Mouse (Mus musculus) embryonic facial prominence, embryonic 15.5 days (tissue): ENCODE results near the gene Mdm1. TPM values are rescaled to one million over a fixed set of nuclear protein-coding genes. Genes with fewer than 3 reads are reported as not detected.

Experiments used
- ATAC-seq: fragments of 200-750 bp; cut with Nextera tagmentation; 2 replicates; pipeline ENCODE4 v1.8.0; 2017; ENCODE audit warnings: low read depth, moderate TSS enrichment; ENCODE audit not compliant: insufficient number of reproducible peaks, low FRiP score, low TSS enrichment
- H3K27ac ChIP-seq: fragments of 300-500 bp; sonication (generic); replicated peaks from 2 replicates; pipeline ENCODE4 v1.5.1; 2015; ENCODE audit warnings: mild to moderate bottlenecking, inconsistent platforms
- H3K27me3 ChIP-seq: fragments of 300-500 bp; sonication (generic); 2 replicates; pipeline ENCODE4 v1.6.1; 2015; ENCODE audit warnings: inconsistent platforms
- H3K36me3 ChIP-seq: fragments of 300-500 bp; sonication (generic); 2 replicates; pipeline ENCODE4 v1.6.1; 2015; ENCODE audit warnings: mild to moderate bottlenecking, inconsistent platforms
- H3K4me1 ChIP-seq: fragments of 300-500 bp; sonication (generic); 2 replicates; pipeline ENCODE4 v1.6.1; 2015; ENCODE audit warnings: inconsistent platforms
- H3K4me2 ChIP-seq: fragments of 300-500 bp; sonication (generic); replicated peaks from 2 replicates; pipeline ENCODE4 v1.6.1; 2015; ENCODE audit warnings: mild to moderate bottlenecking, inconsistent platforms
- H3K4me3 ChIP-seq: fragments of 300-500 bp; sonication (generic); replicated peaks from 2 replicates; pipeline ENCODE4 v1.5.1; 2015; ENCODE audit warnings: mild to moderate bottlenecking, inconsistent platforms
- H3K9ac ChIP-seq: fragments of 300-500 bp; sonication (generic); 2 replicates; pipeline ENCODE4 v1.6.1; 2015; ENCODE audit warnings: inconsistent platforms
- H3K9me3 ChIP-seq: fragments of 300-500 bp; sonication (generic); replicated peaks from 2 replicates; pipeline ENCODE4 v1.6.1; 2016; ENCODE audit warnings: inconsistent platforms
- WGBS: fragments of 180-500 bp; shearing (Covaris S2); methylation state at CpG from one replicate; pipeline ENCODE4 v1.1.7; 2015; 5-methylcytosine and 5-hydroxymethylcytosine counted together
- polyA plus RNA-seq: library from polyadenylated mRNA; unstranded; fragments of >200 nt; fragmentation: Nextera tagmentation; extraction: Ambion mirVana; gene quantifications from 2 replicates; pipeline ENCODE4 v1.2.1, GENCODE M21; 2015

Mdm1 gene
- polyA plus RNA-seq, 1 experiment from 2014 or later: 42.1 TPM

- no peaks in the 10 kb centered on the region for H3K9me3 ChIP-seq
- 0 out of 2 replicates have a peak overlapping the region, but pooled peaks have one; percentile 44 for H3K27ac ChIP-seq
- no peak overlapping the region for H3K4me2 ChIP-seq
- no peaks in the 10 kb centered on the region for H3K36me3 ChIP-seq
- H3K4me1 ChIP-seq: 0 out of 2 replicates have a peak, but pooled peaks cover 4% of the 10 kb centered on the region
- WGBS: 30% methylated on average over 8 of the region's 8 CpGs
- ATAC-seq: no peak
- no peak overlapping the region for H3K9ac ChIP-seq
- no peak overlapping the region for H3K4me3 ChIP-seq
- H3K27me3 ChIP-seq: no peaks in the 10 kb centered on the region
Observed at GRCm38 (mm10) chr10:118110006-118110920, 31.3 kb upstream of the Mdm1 start.

- H3K4me1 ChIP-seq: 0 out of 2 replicates have a peak, but pooled peaks cover 4% of the 10 kb centered on the region
- H3K9me3 ChIP-seq: no peaks in the 10 kb centered on the region
- H3K27ac ChIP-seq: no peak overlapping the region
- 57% methylated on average over 7 of the region's 7 CpGs for WGBS
- no peak overlapping the region for H3K4me2 ChIP-seq
- ATAC-seq: no peak
- H3K4me3 ChIP-seq: no peak overlapping the region
- H3K36me3 ChIP-seq: no peaks in the 10 kb centered on the region
- H3K27me3 ChIP-seq: no peaks in the 10 kb centered on the region
- no peak overlapping the region for H3K9ac ChIP-seq
Observed at GRCm38 (mm10) chr10:118110921-118111301, 30.7 kb upstream of the Mdm1 start.

GRCm38 (mm10) chr10:118111621-118112020, 30.0 kb upstream of the Mdm1 start:
- WGBS: 28% methylated on average over 7 of the region's 7 CpGs
- 0 out of 2 replicates have a peak, but pooled peaks cover 4% of the 10 kb centered on the region for H3K4me1 ChIP-seq

DNA sequence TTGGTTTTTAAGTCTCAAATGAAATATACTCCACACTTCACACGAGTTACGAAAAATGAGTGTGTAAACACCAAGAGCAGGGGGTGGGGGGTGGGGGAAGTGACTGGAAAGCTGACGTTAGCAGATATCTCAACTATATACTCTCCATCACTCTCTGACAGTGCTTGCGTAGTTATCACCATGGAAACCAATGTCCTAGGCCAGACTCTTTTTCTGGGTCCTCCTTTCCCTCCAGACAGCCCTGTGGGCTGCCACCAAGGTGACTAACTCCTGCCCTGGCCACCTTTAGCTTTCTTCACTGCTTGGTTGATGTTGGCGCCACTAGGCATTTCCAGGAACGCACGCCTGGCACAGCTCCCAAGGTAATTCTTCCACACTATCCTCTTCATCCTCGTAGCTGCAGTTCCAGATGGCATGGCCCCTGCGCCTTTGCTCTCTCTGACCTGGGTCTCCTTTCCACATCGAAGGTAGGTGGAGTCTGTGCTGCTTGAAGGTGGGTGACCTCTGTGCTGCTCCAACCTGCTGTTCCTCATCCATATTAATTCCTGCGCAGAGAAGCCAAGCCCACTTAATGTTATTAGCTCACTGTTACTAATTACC, 29.2 kb upstream of the Mdm1 start:
- Histone ChIP-seq H3K36me3 (no peaks in the 10 kb centered on the region), H3K4me3 (no peak overlapping the region), H3K4me2 (no peak overlapping the region), H3K27me3 (no peaks in the 10 kb centered on the region), H3K9ac (no peak overlapping the region), H3K27ac (no peak overlapping the region), H3K4me1 (0 out of 2 replicates have a peak, but pooled peaks cover 4% of the 10 kb centered on the region), H3K9me3 (no peaks in the 10 kb centered on the region)
- no peak for ATAC-seq
- 70% methylated on average over 11 of the region's 11 CpGs for WGBS

More at GRCm38 (mm10) chr10:118111621-118112020, 30.0 kb upstream of the Mdm1 start:
- H3K9ac ChIP-seq: no peak overlapping the region
- no peaks in the 10 kb centered on the region for H3K27me3 ChIP-seq
- no peak for ATAC-seq
- H3K36me3 ChIP-seq: no peaks in the 10 kb centered on the region
- H3K4me2 ChIP-seq: no peak overlapping the region
- no peak overlapping the region for H3K4me3 ChIP-seq
- no peak overlapping the region for H3K27ac ChIP-seq
- no peaks in the 10 kb centered on the region for H3K9me3 ChIP-seq

DNA sequence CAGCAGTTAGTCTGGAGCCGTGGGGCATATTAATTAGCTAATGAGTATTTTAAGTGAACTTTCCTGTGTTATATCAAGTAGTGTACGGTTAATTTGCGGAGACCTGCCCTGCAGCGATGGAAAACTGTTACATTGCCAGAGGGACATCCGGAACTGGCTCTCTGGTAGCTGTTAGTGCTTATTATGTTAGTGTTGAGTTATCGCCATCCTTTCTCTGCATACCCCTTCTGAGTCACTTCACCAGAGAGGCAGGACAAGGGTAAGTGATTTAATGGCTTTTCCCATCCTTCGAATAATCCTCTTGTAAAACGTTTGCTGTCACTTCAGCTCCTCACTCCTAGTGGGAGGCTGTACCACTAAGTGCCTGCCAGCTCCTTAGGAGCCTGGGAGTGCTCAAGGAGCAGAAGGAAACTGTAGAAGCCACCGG, 28.3 kb upstream of the Mdm1 start:
- H3K4me1 ChIP-seq: 0 out of 2 replicates have a peak, but pooled peaks cover 4% of the 10 kb centered on the region
- ATAC-seq: no peak
- no peaks in the 10 kb centered on the region for H3K36me3 ChIP-seq
- H3K4me2 ChIP-seq: no peak overlapping the region
- WGBS: 47% methylated on average over 9 of the region's 9 CpGs
- no peak overlapping the region for H3K27ac ChIP-seq
- H3K27me3 ChIP-seq: no peaks in the 10 kb centered on the region
- H3K9me3 ChIP-seq: no peaks in the 10 kb centered on the region
- no peak overlapping the region for H3K4me3 ChIP-seq
- no peak overlapping the region for H3K9ac ChIP-seq

- H3K4me1 ChIP-seq: 0 out of 2 replicates have a peak, but pooled peaks cover 4% of the 10 kb centered on the region
- no peak overlapping the region for H3K4me3 ChIP-seq
- H3K9me3 ChIP-seq: no peaks in the 10 kb centered on the region
- H3K36me3 ChIP-seq: no peaks in the 10 kb centered on the region
- no peaks in the 10 kb centered on the region for H3K27me3 ChIP-seq
- no peak overlapping the region for H3K9ac ChIP-seq
- H3K27ac ChIP-seq: no peak overlapping the region
- H3K4me2 ChIP-seq: no peak overlapping the region
- ATAC-seq: no peak
- 86% methylated on average over 1 of the region's 1 CpGs for WGBS
Observed at GRCm38 (mm10) chr10:118114271-118114670, 27.3 kb upstream of the Mdm1 start.

DNA sequence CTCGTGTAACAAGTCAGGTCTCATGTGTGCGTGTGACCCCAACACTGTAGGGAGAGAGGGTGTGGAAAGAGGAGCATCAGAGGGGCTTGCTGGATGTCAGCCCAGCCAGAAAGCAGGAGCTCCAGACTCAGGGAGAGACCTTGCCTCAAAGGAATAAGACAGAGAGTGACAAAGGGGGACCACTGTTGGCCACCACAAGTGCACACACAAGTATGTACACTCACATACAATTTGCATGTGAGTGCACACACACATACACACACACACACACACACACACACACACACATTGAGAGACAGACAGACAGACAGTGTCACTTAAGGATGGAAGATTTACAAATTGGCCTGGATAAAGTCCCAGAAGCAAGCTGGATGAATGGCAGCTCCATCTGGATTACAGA, 25.2 kb upstream of the Mdm1 start:
- Histone ChIP-seq H3K27me3 (no peaks in the 10 kb centered on the region), H3K9ac (no peak overlapping the region), H3K4me3 (no peak overlapping the region), H3K4me2 (no peak overlapping the region), H3K36me3 (no peaks in the 10 kb centered on the region), H3K27ac (no peak overlapping the region), H3K4me1 (no peaks in the 10 kb centered on the region), H3K9me3 (no peaks in the 10 kb centered on the region)
- 87% methylated on average over 2 of the region's 2 CpGs for WGBS
- ATAC-seq: no peak

DNA sequence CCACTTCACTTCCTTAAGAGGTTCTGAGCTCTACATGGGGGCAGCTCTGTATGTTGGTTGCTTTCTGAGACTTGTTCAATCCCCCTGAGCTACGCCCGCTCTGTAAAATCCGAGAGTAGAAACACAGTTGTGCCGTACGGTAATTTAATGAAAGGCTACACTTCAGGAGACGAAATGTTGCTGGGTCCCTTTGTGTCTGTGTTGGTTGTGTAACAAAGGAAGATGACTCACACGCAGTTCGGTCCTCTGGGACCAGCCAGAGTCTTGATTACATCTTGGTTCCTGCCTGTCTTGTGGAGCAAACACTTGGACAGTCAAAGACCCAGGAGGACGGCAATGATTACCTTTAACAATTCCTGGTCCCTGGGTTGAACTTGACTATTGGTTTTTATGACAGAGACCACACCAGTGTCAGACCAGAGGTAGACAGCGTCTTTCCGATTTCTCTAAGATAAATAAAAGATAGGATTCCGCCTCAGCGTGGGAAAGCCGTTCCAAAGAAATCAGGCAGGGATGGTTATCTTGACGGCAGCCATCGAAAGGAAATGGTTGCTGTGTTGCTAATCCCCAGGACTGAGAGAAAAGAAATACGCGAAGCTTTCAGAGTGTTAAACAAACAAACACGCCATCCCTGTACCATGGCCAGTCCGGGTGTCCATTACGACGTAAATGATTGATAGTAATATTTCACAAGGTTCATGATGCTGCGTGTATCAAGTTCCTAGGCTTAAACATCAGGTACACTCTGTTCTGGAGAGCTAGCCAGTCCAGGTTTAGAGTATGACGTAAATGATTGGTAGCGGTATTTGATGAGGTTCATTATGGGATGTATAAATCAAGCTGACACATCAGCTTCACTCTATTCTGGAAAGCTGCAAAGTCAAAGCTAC, 20.3 kb upstream of the Mdm1 start:
- Histone ChIP-seq H3K9me3 (no peaks in the 10 kb centered on the region), H3K4me3 (no peak overlapping the region), H3K4me1 (0 out of 2 replicates have a peak, but pooled peaks cover 5% of the 10 kb centered on the region), H3K27me3 (no peaks in the 10 kb centered on the region), H3K27ac (no peak overlapping the region; the same call in 1 of the 2 replicates), H3K36me3 (no peaks in the 10 kb centered on the region), H3K4me2 (no peak overlapping the region; the same call in 1 of the 2 replicates), H3K9ac (no peak overlapping the region)
- peak; percentile 74; the same call in 1 of the 2 replicates for ATAC-seq
- 62% methylated on average over 25 of the region's 25 CpGs for WGBS

DNA sequence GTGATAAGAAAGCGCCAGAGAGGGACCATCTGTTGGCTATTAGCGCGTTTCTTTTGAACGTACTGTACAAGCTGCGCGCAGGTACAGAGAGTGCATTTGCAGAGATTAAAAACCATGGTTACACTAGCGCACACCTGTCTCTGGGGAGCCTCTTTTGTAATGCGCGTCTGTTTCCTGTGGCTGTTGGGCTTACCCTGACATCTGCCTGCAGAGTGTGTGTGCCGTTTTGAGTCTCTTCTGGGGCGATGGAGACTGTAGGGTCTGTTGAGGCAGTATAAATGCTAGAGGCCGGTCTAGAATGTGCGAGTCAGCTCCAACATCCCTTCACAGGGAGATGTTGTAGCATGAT, 19.7 kb upstream of the Mdm1 start:
- Histone ChIP-seq H3K27ac (peak overlapping the region; percentile 34; the same call in 1 of the 2 replicates), H3K27me3 (no peaks in the 10 kb centered on the region), H3K9ac (no peak overlapping the region), H3K4me2 (no peak overlapping the region; the same call in 1 of the 2 replicates), H3K4me1 (0 out of 2 replicates have a peak, but pooled peaks cover 5% of the 10 kb centered on the region), H3K36me3 (no peaks in the 10 kb centered on the region), H3K4me3 (no peak overlapping the region), H3K9me3 (no peaks in the 10 kb centered on the region)
- ATAC-seq: peak; percentile 79
- 29% methylated on average over 13 of the region's 13 CpGs for WGBS

GRCm38 (mm10) chr10:118122441-118123162, 19.0 kb upstream of the Mdm1 start:
- no peaks in the 10 kb centered on the region for H3K27me3 ChIP-seq
- 87% methylated on average over 11 of the region's 11 CpGs for WGBS
- no peak overlapping the region for H3K27ac ChIP-seq

More at GRCm38 (mm10) chr10:118122441-118123162, 19.0 kb upstream of the Mdm1 start:
- Histone ChIP-seq H3K36me3 (no peaks in the 10 kb centered on the region), H3K4me1 (0 out of 2 replicates have a peak, but pooled peaks cover 5% of the 10 kb centered on the region), H3K4me3 (no peak overlapping the region), H3K9me3 (no peaks in the 10 kb centered on the region), H3K9ac (no peak overlapping the region), H3K4me2 (no peak overlapping the region)
- ATAC-seq: no peak
